Mouse (Mus musculus): ENCODE measurements around the gene Gm9837.
A peak's percentile ranks its signal among the peaks of the same experiment; 100 is the strongest.

Gene Gm9837

GRCm38 (mm10) chr11:53486822-53487594, 16.7 kb upstream of the Gm9837 start:
- no peak for DNase-seq (ENCODE audit: low read depth, low spot score)

GRCm38 (mm10) chr11:53486351-53486750, 16.1 kb upstream of the Gm9837 start:
- no peak for DNase-seq (ENCODE audit: low read depth, low spot score)

GRCm38 (mm10) chr11:53485719-53486118, 15.4 kb upstream of the Gm9837 start:
- DNase-seq (ENCODE audit: low read depth, low spot score), result no peak

DNA sequence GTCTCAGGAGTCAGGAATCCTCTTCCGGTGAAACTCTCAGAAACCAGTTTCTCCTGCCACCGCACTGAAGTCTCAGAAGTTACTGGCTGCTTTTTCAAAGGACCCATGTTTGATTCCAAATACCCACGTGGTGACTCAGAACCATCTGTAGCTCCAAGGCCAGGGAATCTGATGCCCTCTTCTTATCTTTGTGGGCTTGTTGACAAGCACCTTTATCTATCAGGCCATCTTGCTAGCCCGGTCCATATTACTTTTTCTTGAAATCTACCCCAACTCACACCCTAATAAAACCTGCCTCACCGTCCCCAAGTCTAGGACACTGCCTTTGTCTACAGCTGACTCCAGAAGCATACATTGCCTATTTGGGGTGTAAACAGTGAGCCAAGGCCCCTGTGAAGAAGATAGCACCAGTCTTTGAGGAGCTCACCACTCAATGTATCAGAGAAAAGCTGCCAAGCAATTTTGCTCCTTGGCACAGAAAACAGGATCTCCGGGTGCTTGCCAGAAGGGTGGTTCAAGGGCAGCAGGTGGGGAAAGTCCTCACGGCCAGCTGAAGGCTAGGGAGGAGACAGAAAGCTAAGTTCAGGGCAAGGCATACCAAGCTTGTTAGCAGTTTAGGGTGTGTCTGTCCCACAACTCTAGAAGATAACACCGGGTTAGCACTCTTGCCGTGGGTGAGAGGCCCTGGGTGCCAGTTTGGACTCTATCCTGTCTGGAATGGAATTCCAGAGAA, 13.0 kb upstream of the Gm9837 start:
- peak; percentile 73 for DNase-seq (ENCODE audit: low read depth, low spot score)

DNA sequence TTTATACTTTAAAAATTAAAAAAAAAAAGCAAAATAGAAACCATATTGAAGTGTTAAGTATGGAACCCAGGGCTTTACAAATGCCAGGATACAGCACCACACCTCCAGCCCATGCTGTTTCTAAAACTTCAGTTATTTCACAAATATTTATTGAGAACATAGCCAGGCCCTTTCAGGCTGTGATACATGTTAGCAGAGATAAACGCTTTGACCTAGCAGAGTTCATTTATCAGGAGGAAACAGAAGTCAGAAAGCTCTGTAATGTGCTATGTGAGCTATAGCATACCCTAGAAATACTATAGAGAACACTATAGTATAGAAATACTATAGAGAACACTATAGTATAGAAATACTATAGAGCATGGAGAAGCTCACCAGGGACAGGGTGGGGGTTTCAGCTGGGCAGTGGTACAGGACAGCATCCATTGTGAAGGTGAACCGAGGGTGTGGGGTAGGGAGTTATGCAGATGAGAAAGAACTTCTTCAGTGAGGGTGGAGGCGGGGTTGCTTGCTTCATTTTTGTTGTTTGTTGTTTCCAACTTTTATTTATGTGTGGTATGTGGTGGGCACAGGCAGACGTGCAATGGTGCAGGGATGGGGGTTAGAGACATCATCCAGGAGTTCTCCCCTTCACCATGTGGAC, 10.9 kb upstream of the Gm9837 start:
- DNase-seq (ENCODE audit: low read depth, low spot score), result peak; percentile 69

- DNase-seq (ENCODE audit: low read depth, low spot score), result peak; percentile 68
Observed at GRCm38 (mm10) chr11:53479783-53480301, 9.6 kb upstream of the Gm9837 start, which contains the start of the genes Gm9945 and Sowaha. Gene Gm9945, plus strand, starts transcription at chr11:53480166. Gene Sowaha, minus strand, starts transcription at chr11:53480274.

- DNase-seq (ENCODE audit: low read depth, low spot score), result no peak
Observed at GRCm38 (mm10) chr11:53479171-53479782, 9.0 kb upstream of the Gm9837 start.

DNA sequence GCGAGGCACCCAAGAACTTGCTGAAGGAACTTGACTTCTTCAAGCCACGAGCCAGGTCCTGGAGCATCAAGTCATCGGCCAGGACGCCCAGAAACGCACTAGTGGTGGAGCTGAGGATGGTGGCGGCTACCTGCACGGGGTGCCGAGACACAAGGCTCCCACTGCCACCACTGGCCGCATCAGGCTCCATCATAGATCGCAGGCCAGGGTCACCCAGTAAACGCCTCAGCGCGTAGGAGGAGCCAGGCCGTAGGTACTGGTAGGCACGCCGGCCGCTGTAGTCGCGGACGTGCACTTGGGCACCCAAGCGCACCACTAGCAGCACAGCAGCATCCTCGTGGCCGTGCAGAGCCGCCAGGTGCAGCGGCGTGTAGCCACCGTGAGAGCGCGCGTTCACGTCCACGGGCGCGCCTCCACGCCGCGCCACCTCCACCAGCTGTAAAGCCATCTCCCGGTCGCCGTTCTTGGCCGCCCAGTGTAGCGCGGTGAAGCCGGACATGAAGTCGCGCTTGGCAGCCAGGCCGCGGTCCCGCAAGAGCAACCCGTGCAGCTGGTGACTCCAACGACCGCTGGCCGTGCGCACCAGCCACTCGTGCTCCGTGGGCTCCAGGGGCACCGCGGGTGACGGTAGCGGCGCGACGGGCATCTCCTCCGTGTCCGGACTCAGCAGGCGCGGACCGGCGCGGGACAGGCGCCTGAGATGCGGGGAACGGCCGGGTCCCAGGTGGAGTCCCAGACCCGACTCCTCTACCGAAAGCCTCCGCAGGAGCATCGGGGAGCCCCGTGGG, 8.3 kb upstream of the Gm9837 start:
- no peak for DNase-seq (ENCODE audit: low read depth, low spot score)

DNA sequence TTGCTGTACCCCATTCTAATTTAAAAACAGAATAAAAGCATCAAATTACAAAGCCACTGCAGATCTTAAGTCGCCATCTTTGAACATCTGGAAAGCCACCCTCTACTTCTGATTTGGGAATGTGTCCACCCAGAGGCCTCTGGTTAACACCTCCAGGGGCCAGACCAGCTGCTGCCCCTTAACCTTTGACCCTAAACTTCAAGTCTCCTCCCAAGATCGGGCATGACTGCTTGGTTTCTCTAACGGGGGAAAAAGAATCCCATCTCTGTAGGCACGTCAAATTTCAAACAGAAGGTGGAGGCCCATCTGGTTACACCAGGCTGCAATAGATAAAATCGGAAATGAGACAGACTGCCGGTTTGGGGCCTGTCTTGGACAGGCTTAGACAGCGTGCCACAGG, 7.6 kb upstream of the Gm9837 start:
- no peak for DNase-seq (ENCODE audit: low read depth, low spot score)

- no peak for DNase-seq (ENCODE audit: low read depth, low spot score)
Observed at GRCm38 (mm10) chr11:53475620-53476019, 5.3 kb upstream of the Gm9837 start.

- no peak for DNase-seq (ENCODE audit: low read depth, low spot score)
Observed at GRCm38 (mm10) chr11:53472709-53473108, 2.4 kb upstream of the Gm9837 start.

DNA sequence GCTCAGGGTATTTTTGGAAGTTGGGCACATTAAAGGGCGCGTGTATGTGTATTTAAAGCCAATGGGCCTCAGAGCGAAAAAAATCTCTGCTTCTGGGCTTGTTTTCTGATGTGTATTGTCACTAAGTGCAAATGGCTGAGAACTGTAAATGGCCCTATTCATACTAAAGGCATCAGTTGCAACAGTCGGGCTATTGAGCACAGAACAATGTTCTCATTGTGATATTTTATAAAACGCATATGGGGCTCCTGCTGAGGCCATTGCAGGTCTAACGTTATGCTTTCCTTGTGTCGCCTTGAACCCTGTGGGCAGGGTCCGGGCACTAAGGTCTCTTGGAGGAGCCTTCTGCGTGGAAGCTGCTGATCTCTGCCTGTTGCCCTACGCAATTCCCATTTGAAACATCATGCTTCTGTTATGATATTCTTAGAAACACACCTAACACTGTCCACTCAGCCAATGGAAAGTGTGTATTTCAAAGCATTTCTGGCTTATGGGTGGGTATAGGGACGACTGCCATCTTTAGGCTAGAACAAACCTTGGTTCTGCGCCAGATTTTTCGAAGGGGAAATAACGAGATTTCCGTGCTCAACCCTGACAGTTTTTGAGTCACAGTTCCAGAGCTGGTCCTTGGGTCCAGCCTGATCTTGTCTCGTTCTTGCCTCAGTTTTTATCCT, 848 bp downstream of the Gm9837 start:
- DNase-seq (ENCODE audit: low read depth, low spot score), result no peak

GRCm38 (mm10) chr11:53466231-53466971, 3.9 kb downstream of the Gm9837 start:
- DNase-seq (ENCODE audit: low read depth, low spot score), result no peak

- no peak for DNase-seq (ENCODE audit: low read depth, low spot score)
Observed at GRCm38 (mm10) chr11:53463551-53464424, 6.5 kb downstream of the Gm9837 start.

- no peak for DNase-seq (ENCODE audit: low read depth, low spot score)
Observed at GRCm38 (mm10) chr11:53461727-53462126, 8.6 kb downstream of the Gm9837 start.

DNA sequence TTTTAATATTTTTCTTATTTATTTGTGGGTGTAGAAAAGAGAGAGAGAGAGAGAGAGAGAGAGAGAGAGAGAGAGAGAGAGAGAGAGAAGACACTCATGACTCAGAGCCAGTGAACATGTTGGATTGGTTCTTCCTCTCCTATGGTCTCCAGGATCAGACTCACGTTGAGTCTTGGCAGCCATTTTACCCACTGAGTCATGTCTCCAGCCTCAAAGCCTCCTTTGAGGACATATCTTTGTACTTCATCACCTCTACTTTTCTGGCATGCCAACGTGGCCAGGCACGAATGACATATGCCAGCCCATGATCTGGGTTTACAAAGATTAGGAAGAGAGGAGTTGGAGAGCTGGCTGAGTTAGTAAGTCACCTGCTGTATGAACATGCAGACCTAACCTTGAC, 10.1 kb downstream of the Gm9837 start:
- no peak for DNase-seq (ENCODE audit: low read depth, low spot score)

- DNase-seq (ENCODE audit: low read depth, low spot score), result no peak
Observed at GRCm38 (mm10) chr11:53458996-53459395, 11.3 kb downstream of the Gm9837 start.

- DNase-seq (ENCODE audit: low read depth, low spot score), result no peak
Observed at GRCm38 (mm10) chr11:53457372-53457954, 12.8 kb downstream of the Gm9837 start.
